Mouse (Mus musculus): ENCODE measurements around the gene Ank3. TPM values are rescaled to one million over a fixed set of nuclear protein-coding genes. Genes with fewer than 3 reads are reported as not detected.

The Ank3 gene
- polyA plus RNA-seq, 2 experiments: 3.1 to 5.3 TPM

GRCm38 (mm10) chr10:69925285-69926157 lies 526.9 kb downstream of the Ank3 start:
- Histone ChIP-seq H3K36me3 (replicated peaks; ENCODE audit: control insufficient read depth, insufficient read depth, low read depth) (no peaks in the 10 kb centered on the region), H3K4me3 (ENCODE audit: insufficient read depth in 1 of 2, low read depth in 2 of 2, low read length in 2 of 2) (peak overlapping the region; percentile 51 to 54), H3K4me1 (replicated peaks; ENCODE audit: control insufficient read depth in 2 of 2, insufficient read depth in 2 of 2, low read length in 1 of 2) (peaks cover 8 to 14% of the 10 kb centered on the region in 2 experiments), H3K27me3 (ENCODE audit: control insufficient read depth, insufficient read depth, low read length) (peaks cover 31% of the 10 kb centered on the region), H3K27ac (peak overlapping the region; percentile 8), H3K4me2 (ENCODE audit: low read depth) (peak overlapping the region; percentile 86), H3K9ac (replicated peaks) (peak overlapping the region; percentile 54), H3K9me3 (ENCODE audit: control insufficient read depth, low read length) (no peaks in the 10 kb centered on the region)
- TF ChIP-seq EP300 (IDR thresholded peaks at IDR 0.05; ENCODE audit: low read depth): no peak
- no peak for TF ChIP-seq CTCF (IDR thresholded peaks at IDR 0.05; ENCODE audit: low read depth)
- ATAC-seq (ENCODE audit: insufficient read depth): peak; percentile 48; the same call in 1 of the 2 replicates
- no peak for DNase-seq (ENCODE audit: low read depth in 3 of 3, low spot score in 3 of 3)
- WGBS (ENCODE audit: insufficient replicate concordance): 3% methylated on average over 19 of the region's 19 CpGs

GRCm38 (mm10) chr10:69926158-69926882 lies 527.7 kb downstream of the Ank3 start:
- TF ChIP-seq CTCF (IDR thresholded peaks at IDR 0.05; ENCODE audit: low read depth) (no peak), EP300 (IDR thresholded peaks at IDR 0.05; ENCODE audit: low read depth) (no peak)
- Histone ChIP-seq H3K9me3 (ENCODE audit: control insufficient read depth, low read length) (no peaks in the 10 kb centered on the region), H3K27ac (no peak overlapping the region), H3K4me2 (ENCODE audit: low read depth) (peak overlapping the region; percentile 86), H3K4me1 (replicated peaks; ENCODE audit: control insufficient read depth in 2 of 2, insufficient read depth in 2 of 2, low read length in 1 of 2) (peaks cover 8 to 14% of the 10 kb centered on the region in 2 experiments), H3K27me3 (ENCODE audit: control insufficient read depth, insufficient read depth, low read length) (peaks cover 31% of the 10 kb centered on the region), H3K36me3 (replicated peaks; ENCODE audit: control insufficient read depth, insufficient read depth, low read depth) (no peaks in the 10 kb centered on the region), H3K9ac (replicated peaks) (no peak overlapping the region; the same call in 1 of the 2 replicates), H3K4me3 (ENCODE audit: insufficient read depth in 1 of 2, low read depth in 2 of 2, low read length in 2 of 2) (peak overlapping the region; percentile 51 to 54)
- ATAC-seq (ENCODE audit: insufficient read depth) (no peak), DNase-seq (ENCODE audit: low read depth in 3 of 3, low spot score in 3 of 3) (no peak)
- WGBS (ENCODE audit: insufficient replicate concordance): 3% methylated on average over 11 of the region's 11 CpGs

DNA sequence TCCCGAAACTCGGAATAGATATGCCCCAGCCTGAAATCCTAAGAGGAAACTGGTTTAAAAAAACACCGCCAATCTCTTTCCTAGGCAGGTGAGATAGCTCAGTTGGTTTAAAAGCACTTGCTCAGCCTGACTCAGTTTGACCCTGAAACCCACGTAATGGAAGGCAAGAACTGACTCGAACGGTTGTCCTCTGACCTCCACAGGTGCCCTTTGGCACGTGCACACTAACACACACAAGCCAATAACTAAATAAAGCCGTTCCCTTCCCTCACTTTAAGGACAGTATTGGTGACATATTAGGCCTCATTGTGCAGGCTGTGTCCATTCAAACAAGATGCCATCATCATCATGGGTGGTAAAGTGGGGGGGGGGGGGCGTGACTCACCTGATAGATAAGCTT lies 528.4 kb downstream of the Ank3 start:
- ATAC-seq (ENCODE audit: insufficient read depth) (no peak), DNase-seq (ENCODE audit: low read depth in 3 of 3, low spot score in 3 of 3) (no peak)
- 19% methylated on average over 9 of the region's 9 CpGs for WGBS (ENCODE audit: insufficient replicate concordance)
- peak overlapping the region in 1 of 2 experiments; percentile 3; a peak in 2 of 4 replicates for H3K4me3 ChIP-seq (ENCODE audit: insufficient read depth in 1 of 2, low read depth in 2 of 2, low read length in 2 of 2)
- no peak overlapping the region for H3K9ac ChIP-seq (replicated peaks)
- H3K4me2 ChIP-seq (ENCODE audit: low read depth): peak overlapping the region; percentile 86
- H3K27me3 ChIP-seq (ENCODE audit: control insufficient read depth, insufficient read depth, low read length): peaks cover 31% of the 10 kb centered on the region
- no peaks in the 10 kb centered on the region for H3K36me3 ChIP-seq (replicated peaks; ENCODE audit: control insufficient read depth, insufficient read depth, low read depth)
- H3K4me1 ChIP-seq (replicated peaks; ENCODE audit: control insufficient read depth in 2 of 2, insufficient read depth in 2 of 2, low read length in 1 of 2): peaks cover 8 to 14% of the 10 kb centered on the region in 2 experiments
- H3K9me3 ChIP-seq (ENCODE audit: control insufficient read depth, low read length): no peaks in the 10 kb centered on the region
- TF ChIP-seq CTCF (IDR thresholded peaks at IDR 0.05; ENCODE audit: low read depth) (no peak), EP300 (IDR thresholded peaks at IDR 0.05; ENCODE audit: low read depth) (no peak)
- H3K27ac ChIP-seq: no peak overlapping the region

DNA sequence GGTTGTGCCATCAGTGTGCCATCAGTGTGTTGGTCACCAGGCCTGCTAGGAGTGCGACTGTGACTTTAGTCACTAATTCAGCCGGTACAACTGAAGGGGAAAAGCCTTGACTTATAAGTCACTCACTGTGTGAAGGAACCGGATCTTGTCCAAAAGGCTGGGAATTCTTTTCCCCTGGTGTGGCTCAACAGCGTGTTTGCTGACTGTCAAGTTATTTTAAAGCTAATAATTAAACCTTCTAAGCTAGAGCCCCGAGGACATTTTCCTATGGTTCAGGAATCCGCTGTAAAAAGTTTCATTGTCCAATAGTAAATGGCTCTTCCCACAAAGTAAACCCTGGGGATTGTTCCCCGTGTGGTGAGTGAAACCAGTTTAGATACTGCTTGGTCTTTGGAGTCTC lies 529.8 kb downstream of the Ank3 start:
- Histone ChIP-seq H3K4me1 (replicated peaks; ENCODE audit: control insufficient read depth in 2 of 2, insufficient read depth in 2 of 2, low read length in 1 of 2) (peaks cover 8 to 14% of the 10 kb centered on the region in 2 experiments), H3K27ac (no peak overlapping the region), H3K4me2 (ENCODE audit: low read depth) (peak overlapping the region; percentile 86), H3K27me3 (ENCODE audit: control insufficient read depth, insufficient read depth, low read length) (peaks cover 31% of the 10 kb centered on the region), H3K36me3 (replicated peaks; ENCODE audit: control insufficient read depth, insufficient read depth, low read depth) (no peaks in the 10 kb centered on the region), H3K9ac (replicated peaks) (no peak overlapping the region), H3K4me3 (ENCODE audit: insufficient read depth in 1 of 2, low read depth in 2 of 2, low read length in 2 of 2) (no peak overlapping the region), H3K9me3 (ENCODE audit: control insufficient read depth, low read length) (no peaks in the 10 kb centered on the region)
- WGBS (ENCODE audit: insufficient replicate concordance): 57% methylated on average over 7 of the region's 7 CpGs
- no peak for ATAC-seq (ENCODE audit: insufficient read depth)
- no peak for DNase-seq (ENCODE audit: low read depth in 3 of 3, low spot score in 3 of 3)
- no peak for TF ChIP-seq CTCF (IDR thresholded peaks at IDR 0.05; ENCODE audit: low read depth)
- no peak for TF ChIP-seq EP300 (IDR thresholded peaks at IDR 0.05; ENCODE audit: low read depth)

GRCm38 (mm10) chr10:69930503-69930902 lies 531.9 kb downstream of the Ank3 start:
- H3K9me3 ChIP-seq (ENCODE audit: control insufficient read depth, low read length): no peaks in the 10 kb centered on the region
- 73% methylated on average over 8 of the region's 8 CpGs for WGBS (ENCODE audit: insufficient replicate concordance)
- peaks cover 28% of the 10 kb centered on the region for H3K27me3 ChIP-seq (ENCODE audit: control insufficient read depth, insufficient read depth, low read length)
- TF ChIP-seq CTCF (IDR thresholded peaks at IDR 0.05; ENCODE audit: low read depth) (no peak), EP300 (IDR thresholded peaks at IDR 0.05; ENCODE audit: low read depth) (no peak)
- H3K4me2 ChIP-seq (ENCODE audit: low read depth): no peak overlapping the region
- ATAC-seq (ENCODE audit: insufficient read depth): no peak
- no peak overlapping the region for H3K4me3 ChIP-seq (ENCODE audit: insufficient read depth in 1 of 2, low read depth in 2 of 2, low read length in 2 of 2)
- no peak overlapping the region for H3K9ac ChIP-seq (replicated peaks)
- no peak overlapping the region for H3K27ac ChIP-seq
- H3K4me1 ChIP-seq (replicated peaks; ENCODE audit: control insufficient read depth in 2 of 2, insufficient read depth in 2 of 2, low read length in 1 of 2): peaks cover under 1 to 9% of the 10 kb centered on the region in 2 experiments; a peak in 2 of 4 replicates
- no peak for DNase-seq (ENCODE audit: low read depth in 3 of 3, low spot score in 3 of 3)
- H3K36me3 ChIP-seq (replicated peaks; ENCODE audit: control insufficient read depth, insufficient read depth, low read depth): no peaks in the 10 kb centered on the region
